Mouse (Mus musculus) myocyte (in vitro differentiated cells): ENCODE data around the gene Crcp. TPM values are rescaled to one million over a fixed set of nuclear protein-coding genes. Genes with fewer than 3 reads are reported as not detected.

Experiments
- H3K27me3 ChIP-seq: one replicate; pipeline ENCODE4 v1.6.1; 2011; ENCODE audit not compliant: control insufficient read depth, insufficient read depth, insufficient read length
- H3K36me3 ChIP-seq: one replicate; pipeline ENCODE4 v1.6.1; 2011; ENCODE audit not compliant: control insufficient read depth, insufficient read depth
- H3K4me2 ChIP-seq: one replicate; pipeline ENCODE4 v1.6.1; 2011; ENCODE audit warnings: low read depth, control low read depth
- H3K4me3 ChIP-seq: one replicate; pipeline ENCODE4 v1.5.1; 2011; ENCODE audit warnings: mild to moderate bottlenecking, control low read depth, moderate library complexity
- H3K79me2 ChIP-seq: one replicate; pipeline ENCODE4 v1.6.1; 2011; ENCODE audit not compliant: control insufficient read depth, insufficient read depth
- H3ac ChIP-seq: one replicate; pipeline ENCODE4 v1.6.1; 2011; ENCODE audit not compliant: control insufficient read depth, insufficient read length
- CEBPB ChIP-seq: IDR thresholded peaks from 2 replicates; pipeline ENCODE4 v1.6.1; 2011; ENCODE audit warnings: mild to moderate bottlenecking, moderate library complexity; ENCODE audit not compliant: poor library complexity, insufficient read depth, severe bottlenecking
- E2F4 ChIP-seq: IDR thresholded peaks from one replicate; pipeline ENCODE4 v1.6.1; 2011; ENCODE audit warnings: mild to moderate bottlenecking, control low read depth, moderate library complexity; ENCODE audit not compliant: insufficient read depth
- MAX ChIP-seq: IDR thresholded peaks from one replicate; pipeline ENCODE4 v1.6.1; 2011; ENCODE audit warnings: low read depth, mild to moderate bottlenecking, control low read depth
- MYOD1 ChIP-seq, 3 experiments: IDR thresholded peaks; one replicate each; pipeline ENCODE4 v1.6.1; 2011; ENCODE audit warnings: control low read depth in 2 of 3, low read depth in 2 of 3, mild to moderate bottlenecking in 2 of 3, moderate library complexity in 1 of 3; ENCODE audit not compliant: insufficient read length in 2 of 3, control insufficient read depth in 1 of 3
- MYOG ChIP-seq, 3 experiments: IDR thresholded peaks; one replicate each; pipeline ENCODE4 v1.6.1; 2011; ENCODE audit warnings: control low read depth in 2 of 3, low read depth in 2 of 3, mild to moderate bottlenecking in 2 of 3; ENCODE audit not compliant: insufficient read length in 2 of 3, control insufficient read depth in 1 of 3, insufficient read depth in 1 of 3
- POLR2A ChIP-seq: IDR thresholded peaks from one replicate; pipeline ENCODE4 v1.6.1; 2011; ENCODE audit warnings: low read depth, mild to moderate bottlenecking, control low read depth, moderate library complexity; ENCODE audit not compliant: insufficient read length
- POLR2AphosphoS2 ChIP-seq: IDR thresholded peaks from one replicate; pipeline ENCODE4 v1.6.1; 2011; ENCODE audit warnings: low read depth, control low read depth; ENCODE audit not compliant: insufficient read length
- REST ChIP-seq: IDR thresholded peaks from one replicate; pipeline ENCODE4 v1.6.1; 2011; ENCODE audit warnings: mild to moderate bottlenecking, control low read depth, moderate library complexity; ENCODE audit not compliant: insufficient read depth, insufficient read length
- SRF ChIP-seq: IDR thresholded peaks from one replicate; pipeline ENCODE4 v1.6.1; 2011; ENCODE audit warnings: low read depth; ENCODE audit not compliant: control insufficient read depth, insufficient read length
- TCF12 ChIP-seq: IDR thresholded peaks from one replicate; pipeline ENCODE4 v1.6.1; 2011; ENCODE audit warnings: mild to moderate bottlenecking, control low read depth; ENCODE audit not compliant: poor library complexity, insufficient read depth, severe bottlenecking
- TCF3 ChIP-seq: IDR thresholded peaks from one replicate; pipeline ENCODE4 v1.6.1; 2011; ENCODE audit warnings: low read depth, control low read depth; ENCODE audit not compliant: insufficient read length
- USF1 ChIP-seq: IDR thresholded peaks from one replicate; pipeline ENCODE4 v1.6.1; 2011; ENCODE audit warnings: low read depth, mild to moderate bottlenecking, control low read depth, moderate library complexity
- polyA plus RNA-seq: library from polyadenylated mRNA; unstranded; fragments of >200 nt; fragmentation: generic; extraction: Trizol; gene quantifications from one replicate; pipeline ENCODE4 v1.2.1, GENCODE M21; 2012; ENCODE audit warnings: missing spikeins

Gene Crcp
- polyA plus RNA-seq, 1 experiment, result 30.8 TPM

DNA sequence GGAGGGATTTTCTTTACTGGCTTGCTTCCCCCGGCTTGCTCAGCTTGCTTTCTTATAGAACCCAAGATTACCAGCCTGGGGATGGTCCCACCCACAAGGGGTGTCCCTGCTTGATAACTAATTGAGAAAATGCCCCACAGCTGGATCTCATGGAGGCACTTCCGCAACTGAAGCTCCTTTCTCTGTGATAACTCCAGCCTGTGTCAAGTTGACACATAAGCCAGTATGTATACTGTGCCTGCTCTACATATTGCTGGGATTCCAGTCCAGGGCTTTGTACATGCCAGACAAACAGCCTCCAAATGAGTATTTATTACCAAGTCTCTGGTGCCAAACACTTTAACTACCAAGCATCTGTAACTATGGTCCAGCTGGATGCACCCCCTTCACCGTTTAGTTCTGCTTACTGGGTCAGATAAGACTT lies 38.8 kb downstream of the Crcp start:
- Histone ChIP-seq H3K79me2 (no peaks in the 10 kb centered on the region), H3ac (no peak overlapping the region)
- TF ChIP-seq MYOD1 (IDR thresholded peaks at IDR 0.05; ENCODE audit: control insufficient read depth in 1 of 3, insufficient read length in 2 of 3, low read depth in 2 of 3) (no peak), MYOG (IDR thresholded peaks at IDR 0.05; ENCODE audit: control insufficient read depth in 1 of 3, insufficient read depth in 1 of 3, insufficient read length in 2 of 3, low read depth in 2 of 3) (no peak)

DNA sequence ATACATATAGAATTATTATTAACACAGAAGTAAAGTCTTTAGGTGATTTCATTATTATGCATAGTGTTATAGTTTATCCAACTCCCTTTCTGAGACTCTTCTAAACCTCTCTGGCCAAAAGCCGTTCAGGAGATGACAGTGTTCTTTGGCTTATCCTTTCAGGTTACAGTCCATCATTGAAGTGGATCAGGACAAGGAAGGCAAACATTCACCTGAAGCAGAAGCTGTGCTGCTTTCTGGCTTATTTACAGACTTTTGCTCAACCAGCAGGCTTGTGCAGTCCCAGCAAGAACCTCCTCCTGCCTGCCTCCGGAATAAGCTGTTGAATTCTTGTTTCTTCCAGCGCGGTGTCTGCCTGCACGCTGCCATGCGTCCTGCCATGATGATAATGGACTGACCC lies 43.9 kb downstream of the Crcp start, which contains the start of gene Tpst1:
TSS of gene Tpst1 (plus strand) at position 301 of the 400 bp plus-strand sequence.
- TF ChIP-seq TCF3 (no peak), CEBPB (no peak), MYOG (IDR thresholded peaks at IDR 0.05; ENCODE audit: control insufficient read depth in 1 of 3, insufficient read depth in 1 of 3, insufficient read length in 2 of 3, low read depth in 2 of 3) (no peak), MYOD1 (IDR thresholded peaks at IDR 0.05; ENCODE audit: control insufficient read depth in 1 of 3, insufficient read length in 2 of 3, low read depth in 2 of 3) (no peak), E2F4 (no peak), POLR2A (no peak), USF1 (no peak), MAX (no peak), REST (no peak), SRF (no peak), TCF12 (no peak), POLR2AphosphoS2 (no peak)
- no peaks in the 10 kb centered on the region for H3K79me2 ChIP-seq
- no peak within 1 kb of the TSS for H3K4me2 ChIP-seq
- H3ac ChIP-seq, result no peak within 1 kb of the TSS
- H3K27me3 ChIP-seq, result no peaks in the 10 kb centered on the region
- H3K4me3 ChIP-seq, result no peak within 1 kb of the TSS
- no peaks in the 10 kb centered on the region for H3K36me3 ChIP-seq

More for the DNA sequence above, 38.8 kb downstream of the Crcp start:
- Histone ChIP-seq H3K27me3 (no peaks in the 10 kb centered on the region), H3K36me3 (no peaks in the 10 kb centered on the region), H3K4me3 (no peak overlapping the region), H3K4me2 (no peak overlapping the region)

DNA sequence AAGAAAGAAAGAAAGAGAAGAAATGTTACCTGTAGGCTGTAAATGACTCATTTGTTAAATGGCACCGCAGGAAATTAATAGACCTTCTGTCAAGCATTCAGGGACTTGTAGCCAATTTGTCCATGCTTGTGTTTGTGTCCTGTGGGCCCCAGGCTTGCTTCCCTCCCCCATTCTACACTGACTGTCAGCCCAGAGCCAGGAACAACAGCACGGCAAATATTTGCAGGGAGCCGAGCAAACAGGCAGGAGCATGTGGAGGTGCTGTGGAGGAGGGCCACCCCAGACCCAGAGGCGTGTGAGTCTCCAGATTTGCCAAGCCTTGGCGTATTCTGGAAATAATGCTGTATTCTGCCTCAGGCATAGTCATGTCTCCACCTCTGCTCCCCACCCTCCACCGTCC lies 45.4 kb downstream of the Crcp start:
- H3K79me2 ChIP-seq, result no peaks in the 10 kb centered on the region
- no peaks in the 10 kb centered on the region for H3K27me3 ChIP-seq
- H3ac ChIP-seq, result no peak overlapping the region
- no peaks in the 10 kb centered on the region for H3K36me3 ChIP-seq
- no peak overlapping the region for H3K4me3 ChIP-seq
- no peak overlapping the region for H3K4me2 ChIP-seq
- TF ChIP-seq CEBPB, result no peak

DNA sequence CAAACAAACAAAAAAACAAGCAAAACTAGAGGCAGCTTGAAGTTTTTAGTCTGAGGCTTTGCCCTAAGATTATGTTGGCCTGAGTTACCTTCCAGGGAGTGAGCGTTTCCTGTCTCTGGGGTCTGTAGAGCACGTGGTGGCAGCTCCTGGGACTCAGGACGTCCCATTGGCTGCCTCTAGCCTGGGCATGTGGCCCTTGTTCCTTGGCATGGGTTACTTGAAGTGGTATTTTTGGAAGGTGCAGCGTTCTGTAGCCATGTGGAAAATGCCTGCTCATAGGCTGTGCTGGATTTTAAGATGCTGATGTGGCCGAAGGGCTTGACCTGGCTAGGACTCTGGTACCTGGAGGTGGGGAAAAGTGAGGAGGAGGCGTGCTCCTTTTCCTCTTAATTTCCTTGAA lies 47.3 kb downstream of the Crcp start:
- Histone ChIP-seq H3K36me3 (no peaks in the 10 kb centered on the region), H3K27me3 (no peaks in the 10 kb centered on the region), H3ac (no peak overlapping the region), H3K4me2 (no peak overlapping the region), H3K4me3 (no peak overlapping the region), H3K79me2 (no peaks in the 10 kb centered on the region)
- TF ChIP-seq CEBPB (no peak), SRF (no peak), MAX (no peak), E2F4 (no peak), USF1 (no peak)

DNA sequence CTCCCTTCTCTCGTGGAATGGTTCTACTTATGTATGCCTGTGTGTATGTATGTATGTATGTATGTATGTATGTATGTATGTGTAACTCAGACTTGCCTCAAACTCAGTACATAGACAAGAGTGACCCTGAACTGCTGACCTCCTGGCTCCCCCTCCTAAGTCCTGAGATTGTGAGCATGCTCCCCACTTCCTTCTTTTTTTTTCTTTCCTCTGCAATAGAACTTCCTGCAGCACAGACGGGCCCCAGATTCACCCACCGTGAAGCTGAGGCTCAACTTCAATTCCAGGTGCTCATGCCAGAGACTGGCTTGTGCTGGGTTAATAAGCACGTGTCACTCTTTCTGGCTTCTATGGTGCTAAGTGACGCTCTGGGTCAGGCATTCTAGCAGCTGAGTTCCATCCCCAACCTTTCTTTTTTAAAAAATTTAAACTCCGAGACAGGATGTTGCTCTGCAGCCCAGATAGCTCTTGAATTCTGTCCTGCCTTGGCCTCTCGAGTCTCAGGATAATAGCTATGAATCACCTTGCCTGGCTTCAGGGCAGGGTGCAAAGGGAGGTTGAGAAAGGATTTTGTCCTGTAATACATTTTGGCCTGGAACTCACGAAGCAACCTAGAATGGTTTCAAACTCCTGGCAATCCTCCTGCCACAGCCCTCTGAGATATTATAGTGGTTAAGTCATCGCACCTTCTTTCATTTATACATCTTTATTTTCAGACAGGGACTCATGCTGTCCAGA lies 49.2 kb downstream of the Crcp start:
- H3K4me2 ChIP-seq, result peak overlapping the region; percentile 91

More for the DNA sequence above, 49.2 kb downstream of the Crcp start:
- no peak for TF ChIP-seq POLR2AphosphoS2
- TF ChIP-seq MYOG (IDR thresholded peaks at IDR 0.05; ENCODE audit: control insufficient read depth in 1 of 3, insufficient read depth in 1 of 3, insufficient read length in 2 of 3, low read depth in 2 of 3), result no peak
- TF ChIP-seq SRF, result no peak
- TF ChIP-seq CEBPB, result no peak
- no peak for TF ChIP-seq REST
- no peak for TF ChIP-seq E2F4
- no peak for TF ChIP-seq POLR2A
- TF ChIP-seq MAX, result no peak
- no peak for TF ChIP-seq MYOD1 (IDR thresholded peaks at IDR 0.05; ENCODE audit: control insufficient read depth in 1 of 3, insufficient read length in 2 of 3, low read depth in 2 of 3)
- TF ChIP-seq USF1, result no peak
- TF ChIP-seq TCF3, result no peak
- TF ChIP-seq TCF12, result no peak
- Histone ChIP-seq H3K4me3 (peak overlapping the region; percentile 35), H3K79me2 (no peaks in the 10 kb centered on the region), H3K36me3 (no peaks in the 10 kb centered on the region), H3ac (no peak overlapping the region), H3K27me3 (no peaks in the 10 kb centered on the region)
